Mouse (Mus musculus): Measurements from ENCODE around the gene Sptbn4.

- TF ChIP-seq CTCF (IDR thresholded peaks at IDR 0.05; ENCODE audit: low read depth, low read length) (no peak), POLR2A (IDR thresholded peaks at IDR 0.05; ENCODE audit: borderline replicate concordance, low read depth, low read length) (no peak)
Observed at GRCm38 (mm10) chr7:27329981-27330380, 117.5 kb downstream of the Sptbn4 start.
